Comparison of ENCODE assay signal across 9 mouse cellular contexts in genomic region chr2:102052951-102053660, GRCm38 (mm10).
A peak's percentile ranks its signal among the peaks of the same experiment; 100 is the strongest.
DNase-seq lines count a peak whose midpoint lies in the region; ATAC-seq and TF ChIP-seq lines count a peak whose summit lies in the region.
"Had no signal": no experiment of that assay in that cellular context is flagged by ENCODE, and none has a peak within 500 bp of the region (broad histone marks: within the 10 kb centered on the region; RNA-seq: fewer than 3 reads in every experiment).

No protein-coding gene starts in this region.

- 74% methylated on average over 10 of the region's 10 CpGs for WGBS in heart, embryonic 11.5 days (ENCODE audit: insufficient replicate concordance)
- 77% methylated on average over 10 of the region's 10 CpGs for WGBS in intestine, postnatal 0 days

- no peak overlapping the region for H3K27ac ChIP-seq in heart, embryonic 11.5 days (ENCODE audit: low read depth, low read length)
- H3K27ac ChIP-seq in intestine, postnatal 0 days (ENCODE audit: low read depth, low read length): no peak overlapping the region

- no peak for TF ChIP-seq CTCF in intestine, postnatal 0 days (IDR thresholded peaks at IDR 0.05; ENCODE audit: low read depth)

- no peaks in the 10 kb centered on the region for H3K27me3 ChIP-seq in heart, embryonic 11.5 days (ENCODE audit: control insufficient read depth, insufficient read depth, low read length)
- H3K27me3 ChIP-seq in intestine, postnatal 0 days (replicated peaks; ENCODE audit: control insufficient read depth, insufficient read depth, low read length): no peaks in the 10 kb centered on the region

- no peak overlapping the region for H3K4me2 ChIP-seq in heart, embryonic 11.5 days
- H3K4me2 ChIP-seq in intestine, postnatal 0 days (replicated peaks; ENCODE audit: low read depth): no peak overlapping the region

- peaks cover 7% of the 10 kb centered on the region; the same call in 1 of the 2 replicates for H3K4me1 ChIP-seq in heart, embryonic 11.5 days (ENCODE audit: control insufficient read depth, insufficient read depth, low read length)
- 0 out of 2 replicates have a peak, but pooled peaks cover 4% of the 10 kb centered on the region for H3K4me1 ChIP-seq in intestine, postnatal 0 days (replicated peaks; ENCODE audit: control insufficient read depth, insufficient read depth, low read length)

- no peaks in the 10 kb centered on the region for H3K9me3 ChIP-seq in heart, embryonic 11.5 days (replicated peaks; ENCODE audit: control insufficient read depth, low read length)
- no peaks in the 10 kb centered on the region for H3K9me3 ChIP-seq in intestine, postnatal 0 days (ENCODE audit: control insufficient read depth)

- no peak; the same call in 1 of the 2 replicates for ATAC-seq in heart, embryonic 11.5 days (replicated peaks; ENCODE audit: insufficient number of reproducible peaks, low FRiP score, low TSS enrichment)
- ATAC-seq in hematopoietic stem cell, adult 5-6 weeks (replicated peaks in 1 of 2; ENCODE audit: insufficient read depth in 1 of 2, low FRiP score in 2 of 2, low TSS enrichment in 1 of 2, low read depth in 1 of 2, poor library complexity in 2 of 2, severe bottlenecking in 2 of 2): peak; percentile 91 to 93
- ATAC-seq in megakaryocyte progenitor cell, adult 5-6 weeks (replicated peaks; ENCODE audit: poor library complexity): peak; percentile 93
- no peak; the same call in 1 of the 2 replicates for ATAC-seq in intestine, postnatal 0 days

- no peaks in the 10 kb centered on the region for H3K36me3 ChIP-seq in heart, embryonic 11.5 days (ENCODE audit: control insufficient read depth, insufficient read depth, low read length)
- 0 out of 2 replicates have a peak, but pooled peaks cover 2% of the 10 kb centered on the region for H3K36me3 ChIP-seq in intestine, postnatal 0 days (ENCODE audit: control insufficient read depth, insufficient read depth)

- peak; percentile 39 to 58 for DNase-seq in heart, adult 18-20 months
- peak; percentile 81 for DNase-seq in MEL-GATA-1-ER (ENCODE audit: extremely low read depth, low read depth)
- DNase-seq in cerebellum, postnatal 25 days: peak; percentile 84 to 88
- DNase-seq in spleen, postnatal 14 days (ENCODE audit: low spot score in 2 of 2): no peak

- H3K9ac ChIP-seq in heart, embryonic 11.5 days (ENCODE audit: low read depth, low read length): no peak overlapping the region
- no peak overlapping the region for H3K9ac ChIP-seq in intestine, postnatal 0 days (ENCODE audit: low read depth, low read length)

- H3K4me3 ChIP-seq in heart, embryonic 11.5 days (ENCODE audit: low read depth, low read length): no peak overlapping the region
- H3K4me3 ChIP-seq in intestine, postnatal 0 days (ENCODE audit: low read depth, low read length): no peak overlapping the region
- H3K4me3 ChIP-seq: erythroblast, embryonic 14.5 days had no signal

Comparison
In these comparisons a context has a peak if more than half of its experiments do, and no peak if none do; other contexts are left out.
1. DNase-seq: peak in heart, adult 18-20 months (2 of 2), MEL-GATA-1-ER (single experiment) and cerebellum, postnatal 25 days (2 of 2); none in spleen, postnatal 14 days (0 of 2).
2. ATAC-seq: peak in hematopoietic stem cell, adult 5-6 weeks (2 of 2) and megakaryocyte progenitor cell, adult 5-6 weeks (single experiment); none in heart, embryonic 11.5 days (single experiment) and intestine, postnatal 0 days (single experiment).